Mouse (Mus musculus): ENCODE data around the gene Alg9. TPM values are rescaled to one million over a fixed set of nuclear protein-coding genes. Genes with fewer than 3 reads are reported as not detected.

Gene Alg9
- polyA plus RNA-seq, 1 experiment from 2014 or later = 36.7 TPM

Other genes starting within 250 kb of the Alg9 start
- gene Pts, start 246.3 kb upstream of the Alg9 start, polyA plus RNA-seq (2015; fragmentation: Nextera tagmentation; extraction: Ambion mirVana) = 83.4 and 92.6 TPM in 2 replicates
- 10.1 and 13.7 TPM in 2 replicates for gene Il18, start 220.2 kb upstream of the Alg9 start, polyA plus RNA-seq (2015; fragmentation: Nextera tagmentation; extraction: Ambion mirVana)
- 1.1 and 1.3 TPM in 2 replicates for gene Bco2, start 219.8 kb upstream of the Alg9 start, polyA plus RNA-seq (2015; fragmentation: Nextera tagmentation; extraction: Ambion mirVana)
- gene Tex12, start 213.7 kb upstream of the Alg9 start, polyA plus RNA-seq (2015; fragmentation: Nextera tagmentation; extraction: Ambion mirVana) = not detected in 2 replicates
- 362 and 375 TPM in 2 replicates for gene Sdhd, start 171.2 kb upstream of the Alg9 start, polyA plus RNA-seq (2015; fragmentation: Nextera tagmentation; extraction: Ambion mirVana)
- 243 and 275 TPM in 2 replicates for gene Timm8b, start 171.1 kb upstream of the Alg9 start, polyA plus RNA-seq (2015; fragmentation: Nextera tagmentation; extraction: Ambion mirVana)
- 2.4 and 3.7 TPM in 2 replicates for gene Pih1d2, start 157.7 kb upstream of the Alg9 start, polyA plus RNA-seq (2015; fragmentation: Nextera tagmentation; extraction: Ambion mirVana)
- 19.3 and 22.5 TPM in 2 replicates for gene Nkapd1, start 157.6 kb upstream of the Alg9 start, polyA plus RNA-seq (2015; fragmentation: Nextera tagmentation; extraction: Ambion mirVana)
- 42.9 and 49.3 TPM in 2 replicates for gene Dlat, start 115.2 kb upstream of the Alg9 start, polyA plus RNA-seq (2015; fragmentation: Nextera tagmentation; extraction: Ambion mirVana)
- gene Dixdc1, start 35.5 kb upstream of the Alg9 start, polyA plus RNA-seq (2015; fragmentation: Nextera tagmentation; extraction: Ambion mirVana) = 8.0 and 10.9 TPM in 2 replicates
- gene 2310030G06Rik, start 28.5 kb upstream of the Alg9 start, polyA plus RNA-seq (2015; fragmentation: Nextera tagmentation; extraction: Ambion mirVana) = 16.0 and 17.5 TPM in 2 replicates
- 64.1 and 74.6 TPM in 2 replicates for gene Cryab, start 23.7 kb upstream of the Alg9 start, polyA plus RNA-seq (2015; fragmentation: Nextera tagmentation; extraction: Ambion mirVana)
- 5.4 and 6.9 TPM in 2 replicates for gene Hspb2, start 22.7 kb upstream of the Alg9 start, polyA plus RNA-seq (2015; fragmentation: Nextera tagmentation; extraction: Ambion mirVana)
- gene Fdxacb1, start 6.8 kb upstream of the Alg9 start, polyA plus RNA-seq (2015; fragmentation: Nextera tagmentation; extraction: Ambion mirVana) = 12.3 and 12.5 TPM in 2 replicates
- gene 1110032A03Rik, start 501 bp downstream of the Alg9 start, polyA plus RNA-seq (2015; fragmentation: Nextera tagmentation; extraction: Ambion mirVana) = 31.2 and 32.6 TPM in 2 replicates
- gene Ppp2r1b, start 70.3 kb downstream of the Alg9 start, polyA plus RNA-seq (2015; fragmentation: Nextera tagmentation; extraction: Ambion mirVana) = 74.3 and 74.5 TPM in 2 replicates
- 18.5 and 18.9 TPM in 2 replicates for gene Sik2, start 234.1 kb downstream of the Alg9 start, polyA plus RNA-seq (2015; fragmentation: Nextera tagmentation; extraction: Ambion mirVana)